Mouse (Mus musculus): ENCODE results near the gene Ssh1.

Gene Ssh1

GRCm38 (mm10) chr5:113966452-113967150 is 27.1 kb downstream of the Ssh1 start:
- no peak for DNase-seq (ENCODE audit: extremely low spot score, low spot score)

GRCm38 (mm10) chr5:113965659-113966185 is 28.0 kb downstream of the Ssh1 start:
- no peak for DNase-seq (ENCODE audit: extremely low spot score, low spot score)

- DNase-seq (ENCODE audit: extremely low spot score, low spot score) = no peak
Observed at GRCm38 (mm10) chr5:113964972-113965371, 28.7 kb downstream of the Ssh1 start.

GRCm38 (mm10) chr5:113961776-113962175 is 31.9 kb downstream of the Ssh1 start:
- DNase-seq (ENCODE audit: extremely low spot score, low spot score) = no peak

DNA sequence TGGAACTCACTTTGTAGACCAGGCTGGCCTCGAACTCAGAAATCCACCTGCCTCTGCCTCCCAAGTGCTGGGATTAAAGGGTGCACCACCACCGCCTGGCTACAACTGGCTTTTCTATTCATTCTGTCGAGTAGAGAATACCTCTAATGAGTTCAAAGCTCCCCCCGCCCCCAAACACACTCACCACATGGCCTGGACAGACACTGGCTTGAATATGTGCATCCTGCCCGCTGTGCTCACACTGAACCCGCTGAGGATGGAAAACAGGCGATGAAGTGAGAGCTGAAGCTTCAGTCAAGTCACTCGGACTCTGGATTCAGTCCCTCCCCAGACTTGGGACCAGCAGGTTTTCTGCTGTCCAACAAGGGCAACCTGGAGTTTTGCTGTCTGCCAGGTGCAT is 33.3 kb downstream of the Ssh1 start:
- no peak for DNase-seq (ENCODE audit: extremely low spot score, low spot score)

DNA sequence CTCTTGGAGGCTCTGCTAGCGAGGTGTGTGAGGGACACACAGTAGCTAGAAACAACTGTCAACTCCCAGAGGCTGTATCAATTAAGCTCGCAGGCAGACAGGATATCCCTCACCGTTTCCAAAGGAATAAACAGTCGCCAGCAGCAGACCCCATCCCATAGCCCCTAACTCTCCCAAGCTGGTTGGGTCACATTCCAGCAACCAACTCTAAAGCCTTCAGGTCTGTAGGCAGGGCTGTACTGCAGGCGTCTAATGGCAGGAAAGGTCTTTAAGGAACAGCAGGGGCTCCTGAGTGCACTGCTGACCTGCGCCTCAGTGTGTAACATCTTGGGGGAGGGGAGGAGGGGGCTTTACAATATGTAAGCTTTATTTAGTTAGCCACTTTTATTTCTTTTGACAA is 34.7 kb downstream of the Ssh1 start:
- peak; percentile 18 for DNase-seq (ENCODE audit: extremely low spot score, low spot score)

DNA sequence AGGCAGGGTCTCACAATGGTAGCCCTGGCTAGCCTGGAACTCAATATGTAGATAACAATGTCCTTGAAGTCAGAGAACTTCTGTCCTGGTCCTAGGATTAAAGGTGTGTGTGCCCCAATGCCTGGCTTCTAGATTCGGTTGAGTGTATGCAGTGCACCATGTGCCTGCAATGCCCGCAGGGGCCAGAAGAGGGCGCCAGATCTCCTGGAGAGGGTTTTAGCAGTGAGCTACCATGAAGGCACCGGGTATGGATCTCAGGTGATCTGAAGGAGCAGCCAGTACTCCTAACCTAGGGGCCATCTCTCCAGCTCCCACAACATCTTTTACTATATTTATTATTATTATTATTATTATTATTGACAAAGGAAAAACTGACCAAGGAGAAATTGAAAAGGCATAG is 37.2 kb downstream of the Ssh1 start:
- peak; percentile 95 for DNase-seq (ENCODE audit: extremely low spot score, low spot score)

GRCm38 (mm10) chr5:113955691-113956090 is 38.0 kb downstream of the Ssh1 start:
- no peak for DNase-seq (ENCODE audit: extremely low spot score, low spot score)

GRCm38 (mm10) chr5:113955281-113955680 is 38.4 kb downstream of the Ssh1 start:
- DNase-seq (ENCODE audit: extremely low spot score, low spot score) = no peak

DNA sequence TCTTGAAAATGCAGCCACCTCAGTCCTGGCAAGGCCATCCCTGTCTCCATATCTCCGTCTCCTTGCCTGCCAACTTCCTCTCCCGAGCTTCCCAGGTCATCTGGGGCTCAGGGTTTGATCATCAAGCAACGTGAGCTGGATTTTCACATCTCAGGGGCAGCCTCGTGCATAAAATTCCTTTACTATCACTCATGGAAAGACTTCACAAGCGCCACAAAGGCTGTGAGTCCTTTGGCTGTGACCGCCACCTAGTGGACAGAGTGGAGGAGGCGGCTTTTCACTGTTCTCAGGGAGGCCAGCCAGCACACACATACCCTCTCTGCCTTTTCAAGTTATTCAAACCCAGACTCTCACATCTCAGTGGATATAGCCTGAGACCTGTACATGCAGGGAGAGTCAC is 39.3 kb downstream of the Ssh1 start:
- DNase-seq (ENCODE audit: extremely low spot score, low spot score) = peak; percentile 81

- no peak for DNase-seq (ENCODE audit: extremely low spot score, low spot score)
Observed at GRCm38 (mm10) chr5:113952519-113952918, 41.2 kb downstream of the Ssh1 start.

DNA sequence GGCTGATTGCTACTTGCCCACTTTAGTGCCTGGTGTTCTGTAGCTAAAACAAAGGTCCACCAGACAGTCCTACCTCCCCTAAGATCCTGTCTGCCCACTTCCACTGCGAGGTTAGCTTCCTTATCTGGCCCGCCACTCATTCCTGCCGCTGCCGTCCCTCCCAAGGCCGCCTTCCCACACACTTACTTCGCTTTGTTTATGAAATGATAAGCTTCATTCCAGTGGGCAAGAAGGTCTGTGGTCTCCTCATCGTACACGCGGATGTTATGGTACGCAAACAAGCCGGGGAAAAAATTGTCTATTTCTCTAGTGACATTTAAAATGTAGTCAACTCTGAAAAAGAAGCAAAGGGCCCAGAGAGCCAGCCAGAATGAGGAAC is 42.0 kb downstream of the Ssh1 start:
- no peak for DNase-seq (ENCODE audit: extremely low spot score, low spot score)

DNA sequence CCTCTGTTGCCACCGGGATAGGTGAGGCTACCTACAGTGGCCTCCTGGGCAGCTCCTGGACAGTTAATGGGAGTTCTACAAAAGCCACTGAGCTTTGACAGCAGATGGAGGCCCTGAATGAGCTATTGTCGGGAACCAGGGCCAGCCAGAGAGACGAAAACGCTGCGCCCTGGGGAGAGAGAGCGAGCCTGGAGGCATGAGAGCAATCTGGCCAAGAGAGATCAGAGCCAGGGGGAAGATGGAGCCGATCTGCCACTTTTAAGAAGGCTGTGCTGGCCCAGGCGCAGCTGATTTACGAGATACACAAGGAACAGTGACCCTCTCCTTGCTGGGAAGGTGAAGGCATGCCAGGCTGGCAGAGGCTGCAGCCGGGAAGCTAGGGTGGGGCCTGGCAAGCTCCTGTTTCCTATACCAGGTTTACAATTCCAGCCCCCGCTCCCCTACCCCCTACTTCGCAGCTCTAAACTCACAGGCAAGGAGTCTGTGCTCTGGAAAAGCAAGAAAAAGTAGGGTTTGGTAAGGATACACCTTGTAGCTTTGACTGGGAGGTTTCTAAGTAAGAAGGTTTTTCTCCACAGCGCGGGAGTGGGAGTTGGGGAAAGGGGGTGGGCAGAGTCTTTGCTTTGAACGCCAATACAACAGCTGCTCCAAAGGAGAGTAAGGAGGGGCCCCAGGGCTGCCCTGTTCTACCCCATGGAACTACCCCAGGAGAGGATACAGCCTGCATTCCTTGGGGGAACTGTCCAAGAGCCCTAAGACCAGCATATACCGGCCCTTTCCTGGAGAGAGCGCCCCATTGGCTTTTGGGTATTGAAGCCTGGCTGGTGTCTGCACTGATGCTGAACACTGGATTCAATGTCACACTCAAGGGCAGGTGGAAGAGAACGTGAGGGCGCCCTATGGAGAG is 42.7 kb downstream of the Ssh1 start:
- DNase-seq (ENCODE audit: extremely low spot score, low spot score) = no peak

GRCm38 (mm10) chr5:113950133-113950532 is 43.6 kb downstream of the Ssh1 start:
- no peak for DNase-seq (ENCODE audit: extremely low spot score, low spot score)

DNA sequence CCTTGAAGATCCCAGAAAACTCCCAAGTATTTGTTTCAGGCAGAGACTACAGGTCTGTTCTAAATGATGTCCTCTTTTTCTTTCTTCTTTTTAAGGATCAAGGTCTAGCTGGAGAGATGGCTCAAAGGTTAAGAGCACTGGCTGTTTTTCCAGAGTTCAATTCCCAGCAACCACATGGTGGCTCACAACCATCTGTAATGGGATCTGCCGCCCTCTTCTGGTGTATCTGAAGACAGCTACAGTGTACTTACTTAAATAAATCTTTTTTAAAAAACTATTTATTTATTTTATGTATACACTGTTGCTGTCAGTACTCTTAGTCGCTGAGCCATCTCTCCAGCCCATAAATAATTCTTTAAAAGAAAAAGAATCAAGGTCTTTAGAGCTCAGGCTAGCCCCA is 46.4 kb downstream of the Ssh1 start:
- DNase-seq (ENCODE audit: extremely low spot score, low spot score) = no peak

- DNase-seq (ENCODE audit: extremely low spot score, low spot score) = no peak
Observed at GRCm38 (mm10) chr5:113945126-113945525, 48.6 kb downstream of the Ssh1 start.

GRCm38 (mm10) chr5:113943328-113943727 is 50.4 kb downstream of the Ssh1 start:
- no peak for DNase-seq (ENCODE audit: extremely low spot score, low spot score)

GRCm38 (mm10) chr5:113942580-113942979 is 51.1 kb downstream of the Ssh1 start:
- DNase-seq (ENCODE audit: extremely low spot score, low spot score) = no peak

DNA sequence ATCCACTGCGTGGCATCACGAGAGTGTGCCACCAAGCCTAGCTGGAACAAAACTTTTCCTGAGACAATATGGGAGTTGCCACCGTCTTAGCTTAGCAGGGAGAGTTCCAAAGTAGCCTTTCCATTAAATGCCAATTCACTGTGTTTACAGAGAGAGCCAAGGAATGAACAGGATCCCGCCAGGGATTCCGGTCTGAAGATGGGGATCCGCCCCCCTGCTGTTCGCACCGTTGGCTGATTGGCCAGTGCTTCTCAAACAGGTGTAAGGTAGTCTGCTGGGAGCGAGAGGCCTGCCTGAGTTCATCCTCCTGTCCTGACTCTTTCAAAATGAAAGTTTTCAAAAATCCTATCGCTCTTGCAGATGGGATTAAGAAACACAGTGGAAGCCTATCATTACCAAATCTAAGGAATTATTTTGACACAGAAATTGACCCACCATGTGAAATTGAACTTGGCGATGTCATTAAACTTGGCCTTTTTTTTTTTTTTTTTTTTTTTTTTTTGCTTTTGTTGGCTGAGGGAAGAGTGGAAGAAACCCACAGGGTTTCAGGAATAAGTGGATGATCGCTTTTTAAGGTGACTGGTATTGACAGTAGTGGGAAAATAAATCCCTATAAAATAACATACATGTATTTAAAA is 54.3 kb downstream of the Ssh1 start:
- no peak for DNase-seq (ENCODE audit: extremely low spot score, low spot score)

DNA sequence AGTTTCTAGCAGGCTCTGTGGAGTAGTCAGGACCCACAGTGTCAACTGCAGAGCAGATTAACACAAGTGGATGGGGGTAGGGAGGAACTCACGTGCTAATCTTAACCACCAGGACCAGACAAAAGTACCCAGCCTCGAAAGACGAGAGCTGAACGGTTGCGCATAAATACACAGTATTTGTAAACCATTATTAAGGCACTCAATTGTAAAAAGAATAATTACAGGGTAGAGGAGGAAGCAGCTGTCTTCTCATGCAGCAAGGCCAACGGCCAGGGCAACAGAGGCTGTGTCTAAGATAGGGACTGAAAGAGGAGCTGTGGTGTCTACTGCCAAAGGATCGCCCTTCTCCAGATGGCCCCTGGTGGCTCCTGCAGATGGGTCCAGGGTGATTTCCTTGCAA is 56.0 kb downstream of the Ssh1 start:
- DNase-seq (ENCODE audit: extremely low spot score, low spot score) = no peak

GRCm38 (mm10) chr5:113933889-113934288 is 59.8 kb downstream of the Ssh1 start:
- DNase-seq (ENCODE audit: extremely low spot score, low spot score) = no peak

DNA sequence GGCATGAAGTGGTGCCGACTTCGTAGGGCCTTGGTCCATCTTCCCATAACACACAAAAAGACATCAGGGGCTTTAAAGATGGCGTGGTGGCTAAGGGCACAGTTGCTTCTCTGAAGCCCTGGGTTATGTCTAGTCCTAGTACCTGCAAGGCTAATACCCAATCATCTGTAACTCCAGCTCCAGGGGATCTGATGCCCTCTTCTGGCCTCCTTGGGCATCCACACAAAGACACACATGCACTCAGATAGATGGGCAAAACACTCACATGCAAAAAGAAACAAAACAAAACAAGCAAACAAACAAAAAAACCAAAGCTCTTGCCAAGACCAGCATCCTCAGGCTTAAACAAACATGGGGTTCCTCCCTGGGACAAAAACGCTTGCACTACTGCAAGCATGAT is 60.2 kb downstream of the Ssh1 start:
- no peak for DNase-seq (ENCODE audit: extremely low spot score, low spot score)
